Mouse (Mus musculus): ENCODE results near the gene Gm17482. TPM values are rescaled to one million over a fixed set of nuclear protein-coding genes. Genes with fewer than 3 reads are reported as not detected.

The Gm17482 gene
- polyA plus RNA-seq, 1 experiment from 2014 or later: not detected

- Histone ChIP-seq H3K4me2 (replicated peaks; ENCODE audit: low read depth) (no peak overlapping the region), H3K4me1 (replicated peaks; ENCODE audit: control insufficient read depth, insufficient read depth) (no peaks in the 10 kb centered on the region), H3K27ac (replicated peaks) (no peak overlapping the region), H3K4me3 (ENCODE audit: low read depth, low read length) (no peak overlapping the region), H3K9me3 (ENCODE audit: control insufficient read depth, low read length) (no peaks in the 10 kb centered on the region), H3K36me3 (ENCODE audit: control insufficient read depth, insufficient read depth, low read length) (no peaks in the 10 kb centered on the region), H3K9ac (ENCODE audit: low read length) (no peak overlapping the region), H3K27me3 (ENCODE audit: control insufficient read depth, insufficient read depth, low read length) (no peaks in the 10 kb centered on the region)
- DNase-seq (ENCODE audit: low spot score): no peak
- WGBS: 49% methylated on average over 2 of the region's 2 CpGs
- TF ChIP-seq CTCF (IDR thresholded peaks at IDR 0.05; ENCODE audit: low read depth) (no peak), EP300 (optimal IDR thresholded peaks at IDR 0.05) (no peak)
- ATAC-seq (ENCODE audit: low FRiP score, low TSS enrichment): no peak
These were observed 80.0 kb downstream of the Gm17482 start for GRCm38 (mm10) chr6:115307134-115307533.

Other genes starting within 250 kb of the Gm17482 start
- gene Tamm41, start 189.5 kb upstream of the Gm17482 start, polyA plus RNA-seq (2015; fragmentation: Nextera tagmentation; extraction: Ambion mirVana): 35.8 and 36.0 TPM in 2 replicates
- gene Syn2, start 92.4 kb upstream of the Gm17482 start, polyA plus RNA-seq (2015; fragmentation: Nextera tagmentation; extraction: Ambion mirVana): 4.5 and 4.7 TPM in 2 replicates
- gene Timp4, start 24.9 kb downstream of the Gm17482 start, polyA plus RNA-seq (2015; fragmentation: Nextera tagmentation; extraction: Ambion mirVana): 1.0 and 1.9 TPM in 2 replicates
- 44.4 and 47.8 TPM in 2 replicates for gene Pparg, start 133.6 kb downstream of the Gm17482 start, polyA plus RNA-seq (2015; fragmentation: Nextera tagmentation; extraction: Ambion mirVana)

All from stomach, postnatal 0 days (tissue).